Mouse (Mus musculus): ENCODE results near the gene Gcc2.
"Not testable (repeated sequence)": the region's sequence is repeated elsewhere in the genome, so short reads cannot be mapped to it uniquely, and the experiment has no call there.

GRCm38 (mm10) chr10:58231088-58231487 is 24.2 kb upstream of the Gcc2 start:
- TF ChIP-seq CTCF (IDR thresholded peaks at IDR 0.05; ENCODE audit: extremely low read depth, insufficient read depth, insufficient read length, insufficient replicate concordance); POLR2A (IDR thresholded peaks at IDR 0.05; ENCODE audit: low read depth, low read length): not testable (repeated sequence)
